Mouse (Mus musculus): ENCODE data around the gene Zfhx3. TPM values are rescaled to one million over a fixed set of nuclear protein-coding genes. Genes with fewer than 3 reads are reported as not detected.

Gene Zfhx3
- total and polyA plus RNA-seq, 3 experiments: 0.23 to 2.5 TPM; not detected in 1

DNA sequence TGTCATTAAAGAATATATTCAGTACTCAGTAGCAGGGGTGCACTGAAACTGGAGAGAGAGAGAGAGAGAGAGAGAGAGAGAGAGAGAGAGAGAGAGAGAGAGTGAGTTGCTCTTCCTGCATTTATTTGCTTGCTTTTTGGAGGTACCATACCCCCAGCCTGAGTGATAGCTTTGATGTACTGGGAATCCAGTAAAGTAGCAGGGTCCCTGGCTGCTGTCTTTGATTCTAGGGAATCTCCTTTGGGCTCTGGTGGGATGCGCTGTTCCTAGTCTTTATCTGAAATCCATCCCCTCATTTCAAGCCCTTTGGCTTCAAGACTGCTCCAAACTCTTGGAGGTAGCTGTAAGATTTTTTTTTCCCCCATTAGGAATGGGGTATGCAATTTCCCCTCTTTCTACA lies 759.8 kb downstream of the Zfhx3 start:
- Histone ChIP-seq H3K4me3 (ENCODE audit: control insufficient read depth in 1 of 2, insufficient read depth in 1 of 2, low read depth in 2 of 2, low read length in 2 of 2) (no peak overlapping the region), H3K4me1 (ENCODE audit: control insufficient read depth in 1 of 2, insufficient read depth in 2 of 2, low read length in 2 of 2) (no peaks in the 10 kb centered on the region), H3K79me2 (ENCODE audit: control insufficient read depth, insufficient read depth, low read length, poor library complexity) (peaks cover 2% of the 10 kb centered on the region; the same call in 1 of the 2 replicates), H3K9ac (ENCODE audit: control insufficient read depth, low read depth, low read length, poor library complexity, severe bottlenecking) (no peak overlapping the region), H3K27me3 (ENCODE audit: control insufficient read depth in 1 of 2, insufficient read depth in 2 of 2, low read length in 2 of 2) (peaks cover 22 to 32% of the 10 kb centered on the region in 2 experiments), H3K36me3 (ENCODE audit: control insufficient read depth in 1 of 2, insufficient read depth in 2 of 2, low read length in 2 of 2) (no peaks in the 10 kb centered on the region), H3K9me3 (replicated peaks; ENCODE audit: insufficient read depth, low read length) (no peaks in the 10 kb centered on the region), H3K27ac (ENCODE audit: control insufficient read depth, low read depth, low read length) (no peak overlapping the region)
- TF ChIP-seq MAX (IDR thresholded peaks at IDR 0.05; ENCODE audit: low read length) (no peak), MAFK (IDR thresholded peaks at IDR 0.05; ENCODE audit: borderline replicate concordance, low read depth, low read length) (no peak), TCF12 (IDR thresholded peaks at IDR 0.05; ENCODE audit: low read depth, low read length) (no peak), NELFE (IDR thresholded peaks at IDR 0.05; ENCODE audit: low read depth, low read length) (no peak), EP300 (IDR thresholded peaks at IDR 0.05; ENCODE audit: low read depth in 1 of 2, low read length in 2 of 2) (no peak), E2F4 (IDR thresholded peaks at IDR 0.05; ENCODE audit: borderline replicate concordance, low read depth, low read length) (no peak), KAT2A (conservative IDR thresholded peaks at IDR 0.05; ENCODE audit: low read depth, low read length) (no peak), HCFC1 (IDR thresholded peaks at IDR 0.05; ENCODE audit: low read depth, low read length) (no peak), SMC3 (IDR thresholded peaks at IDR 0.05; ENCODE audit: low read depth, low read length) (no peak), ZNF384 (IDR thresholded peaks at IDR 0.05; ENCODE audit: low read depth, low read length) (no peak), ZC3H11A (IDR thresholded peaks at IDR 0.05; ENCODE audit: low read depth, low read length) (no peak), POLR2AphosphoS5 (IDR thresholded peaks at IDR 0.05; ENCODE audit: borderline replicate concordance, low read depth, low read length) (no peak), RCOR1 (IDR thresholded peaks at IDR 0.05; ENCODE audit: low read depth, low read length) (no peak), JUND (IDR thresholded peaks at IDR 0.05; ENCODE audit: low read depth, low read length) (no peak), SIN3A (IDR thresholded peaks at IDR 0.05; ENCODE audit: low read length) (no peak), ZMIZ1 (IDR thresholded peaks at IDR 0.05; ENCODE audit: low read depth, low read length) (no peak), TAL1 (IDR thresholded peaks at IDR 0.05; ENCODE audit: low read length) (no peak), MXI1 (IDR thresholded peaks at IDR 0.05; ENCODE audit: low read depth, low read length) (no peak)
- DNase-seq (ENCODE audit: low read depth, low spot score): no peak

- peaks cover 18 to 30% of the 10 kb centered on the region in 2 experiments for H3K27me3 ChIP-seq (ENCODE audit: control insufficient read depth in 1 of 2, insufficient read depth in 2 of 2, low read length in 2 of 2)
These were observed 763.3 kb downstream of the Zfhx3 start for GRCm38 (mm10) chr8:108705751-108706150.

More at GRCm38 (mm10) chr8:108705751-108706150, 763.3 kb downstream of the Zfhx3 start:
- Histone ChIP-seq H3K4me1 (ENCODE audit: control insufficient read depth in 1 of 2, insufficient read depth in 2 of 2, low read length in 2 of 2) (no peaks in the 10 kb centered on the region), H3K79me2 (ENCODE audit: control insufficient read depth, insufficient read depth, low read length, poor library complexity) (peaks cover 2% of the 10 kb centered on the region; the same call in 1 of the 2 replicates), H3K9me3 (replicated peaks; ENCODE audit: insufficient read depth, low read length) (no peaks in the 10 kb centered on the region), H3K4me3 (ENCODE audit: control insufficient read depth in 1 of 2, insufficient read depth in 1 of 2, low read depth in 2 of 2, low read length in 2 of 2) (no peak overlapping the region), H3K9ac (ENCODE audit: control insufficient read depth, low read depth, low read length, poor library complexity, severe bottlenecking) (no peak overlapping the region), H3K36me3 (ENCODE audit: control insufficient read depth in 1 of 2, insufficient read depth in 2 of 2, low read length in 2 of 2) (no peaks in the 10 kb centered on the region), H3K27ac (ENCODE audit: control insufficient read depth, low read depth, low read length) (no peak overlapping the region)
- no peak for DNase-seq (ENCODE audit: low read depth, low spot score)
- TF ChIP-seq MXI1 (IDR thresholded peaks at IDR 0.05; ENCODE audit: low read depth, low read length) (no peak), BHLHE40 (IDR thresholded peaks at IDR 0.05; ENCODE audit: borderline replicate concordance, low read depth, low read length) (no peak), ETS1 (IDR thresholded peaks at IDR 0.05; ENCODE audit: low read depth, low read length) (no peak), TCF12 (IDR thresholded peaks at IDR 0.05; ENCODE audit: low read depth, low read length) (no peak), USF2 (IDR thresholded peaks at IDR 0.05; ENCODE audit: borderline replicate concordance in 1 of 2, insufficient read depth in 1 of 2, low read depth in 1 of 2, low read length in 2 of 2) (no peak), MYC (IDR thresholded peaks at IDR 0.05; ENCODE audit: low read depth, low read length) (no peak), POLR2AphosphoS5 (IDR thresholded peaks at IDR 0.05; ENCODE audit: borderline replicate concordance, low read depth, low read length) (no peak), HCFC1 (IDR thresholded peaks at IDR 0.05; ENCODE audit: low read depth, low read length) (no peak), POLR2AphosphoS2 (IDR thresholded peaks at IDR 0.05; ENCODE audit: low read length) (no peak), MAZ (IDR thresholded peaks at IDR 0.05; ENCODE audit: low read depth, low read length) (no peak), MAFK (IDR thresholded peaks at IDR 0.05; ENCODE audit: borderline replicate concordance, low read depth, low read length) (no peak), MYB (IDR thresholded peaks at IDR 0.05; ENCODE audit: low read depth, low read length) (no peak), RCOR1 (IDR thresholded peaks at IDR 0.05; ENCODE audit: low read depth, low read length) (no peak), TAL1 (IDR thresholded peaks at IDR 0.05; ENCODE audit: low read length) (no peak), EP300 (IDR thresholded peaks at IDR 0.05; ENCODE audit: low read depth in 1 of 2, low read length in 2 of 2) (no peak)

Data from MEL (cell line).